Mouse (Mus musculus) T-cell, adult 2 months (primary cell): ENCODE measurements around the gene Smim4.

ENCODE experiments used
- DNase-seq: peaks from one replicate; pipeline ENCODE4 v3.0.0; 2022; ENCODE audit warnings: low spot score

The Smim4 gene

GRCm38 (mm10) chr14:31125106-31126075 lies 3.4 kb downstream of the Smim4 start:
- DNase-seq: no peak

- DNase-seq: no peak
These were observed 13.2 kb downstream of the Smim4 start for GRCm38 (mm10) chr14:31115522-31115921.

GRCm38 (mm10) chr14:31114011-31114410 lies 14.7 kb downstream of the Smim4 start:
- no peak for DNase-seq

DNA sequence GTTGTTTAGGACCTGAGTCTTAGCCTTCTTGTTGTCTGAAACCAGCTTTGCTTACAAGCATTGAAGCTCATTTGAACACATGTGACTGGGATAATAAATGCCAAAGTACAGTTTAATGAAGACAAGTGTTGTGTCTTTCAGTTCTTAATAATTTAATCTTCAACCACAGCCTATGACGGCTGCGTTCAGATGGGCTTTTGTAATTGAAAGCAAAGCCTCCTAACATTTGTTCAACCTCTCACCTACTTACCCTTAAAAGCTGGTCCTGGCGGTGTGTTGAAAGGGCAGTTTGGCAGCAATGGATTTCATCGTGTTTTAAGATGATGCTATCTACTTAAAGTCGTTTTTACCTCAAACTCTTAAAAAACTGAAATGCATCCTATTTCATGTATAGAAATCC lies 16.6 kb downstream of the Smim4 start:
- DNase-seq: no peak

- DNase-seq: no peak
These were observed 18.1 kb downstream of the Smim4 start for GRCm38 (mm10) chr14:31110613-31111012.

GRCm38 (mm10) chr14:31105156-31105555 lies 23.6 kb downstream of the Smim4 start:
- DNase-seq: no peak

DNA sequence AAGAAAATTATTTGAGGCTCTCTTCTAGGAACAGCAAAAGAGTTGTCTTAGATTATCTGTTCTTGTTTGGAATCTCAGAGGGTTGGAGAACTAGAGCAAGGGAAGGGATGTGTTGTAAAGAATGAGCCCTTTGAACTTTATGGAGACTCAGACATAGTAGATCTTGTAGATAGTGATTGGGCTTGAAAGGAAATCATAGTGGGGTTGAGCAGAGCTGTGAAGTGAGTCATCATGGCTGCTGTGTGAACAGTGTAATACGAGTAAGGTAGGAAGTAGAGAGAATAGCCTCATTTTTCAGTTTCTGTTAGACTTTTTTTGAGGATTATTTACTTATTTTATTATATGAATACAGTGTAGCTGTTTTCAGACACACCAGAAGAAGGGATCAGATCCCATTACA lies 38.8 kb downstream of the Smim4 start:
- DNase-seq: no peak

GRCm38 (mm10) chr14:31088515-31088914 lies 40.2 kb downstream of the Smim4 start:
- no peak for DNase-seq

DNA sequence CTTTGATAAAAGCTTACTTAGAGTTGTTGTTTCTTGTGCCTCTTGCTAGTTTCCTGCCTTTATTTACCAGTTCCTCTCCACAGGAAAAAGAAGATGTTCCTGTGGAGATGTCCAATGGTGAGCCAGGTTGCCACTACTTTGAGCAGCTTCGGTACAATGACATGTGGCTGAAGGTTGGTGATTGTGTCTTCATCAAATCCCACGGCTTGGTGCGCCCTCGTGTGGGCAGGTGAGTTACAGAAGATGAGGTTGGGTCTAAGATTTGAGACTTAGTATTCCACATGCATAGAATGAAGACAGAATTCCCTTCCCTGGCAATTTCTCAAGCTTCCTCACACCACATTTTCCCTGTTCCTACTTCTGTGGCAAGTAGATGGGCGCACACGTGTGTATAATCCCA lies 41.3 kb downstream of the Smim4 start:
- no peak for DNase-seq

DNA sequence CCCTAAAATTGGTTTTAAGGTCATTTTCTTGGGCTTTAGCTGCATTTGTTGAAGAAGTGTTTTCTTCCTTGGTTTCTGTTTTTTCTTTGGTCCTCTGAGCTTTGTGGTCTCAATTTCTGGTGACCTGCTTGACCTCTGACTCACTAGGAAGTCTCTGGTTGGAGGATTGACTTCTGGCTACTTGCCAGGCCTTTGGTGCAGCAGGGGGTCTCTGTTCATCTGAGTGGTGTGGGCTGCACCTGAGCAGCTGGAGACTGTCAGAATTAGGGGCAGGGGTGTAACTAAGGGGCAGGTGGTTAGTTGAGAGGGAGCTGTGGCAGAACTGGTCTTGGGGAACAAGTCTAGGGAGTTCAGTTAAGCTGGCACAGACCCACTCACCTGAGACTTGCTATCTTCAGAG lies 47.6 kb downstream of the Smim4 start:
- no peak for DNase-seq

DNA sequence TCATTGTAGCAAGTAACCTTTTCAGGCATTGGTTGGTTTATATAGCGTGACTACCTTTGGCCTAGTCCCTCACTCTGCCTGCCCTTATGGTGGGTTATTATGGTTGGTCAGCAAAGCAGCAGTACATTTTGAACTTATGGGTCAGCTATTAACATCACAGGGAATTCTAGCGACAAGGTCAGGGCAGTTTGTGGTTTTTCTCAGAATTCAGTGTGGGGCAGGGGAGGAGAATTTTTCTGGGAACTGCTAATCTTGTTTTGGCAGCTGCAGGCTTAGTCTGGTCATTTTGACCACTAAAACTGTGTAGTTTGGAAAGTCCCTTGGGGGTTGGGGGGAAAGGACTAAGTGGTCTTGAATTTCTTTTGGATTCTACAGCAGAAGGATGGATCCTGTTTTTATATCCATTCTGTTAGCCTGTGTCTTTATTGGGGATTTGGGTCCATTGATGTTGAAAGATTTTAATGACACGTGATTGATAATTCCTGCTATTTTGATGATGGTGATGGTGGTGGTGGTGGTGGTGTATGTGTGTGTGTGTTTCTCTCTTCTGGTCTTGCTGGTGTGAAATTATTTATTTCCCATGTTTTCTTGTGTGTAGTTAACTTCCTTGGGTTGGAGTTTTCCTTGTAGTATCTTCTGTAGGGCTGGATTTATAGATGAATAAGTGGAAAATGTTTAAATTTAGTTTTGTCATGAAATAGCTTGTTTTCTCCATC lies 49.3 kb downstream of the Smim4 start:
- no peak for DNase-seq

DNA sequence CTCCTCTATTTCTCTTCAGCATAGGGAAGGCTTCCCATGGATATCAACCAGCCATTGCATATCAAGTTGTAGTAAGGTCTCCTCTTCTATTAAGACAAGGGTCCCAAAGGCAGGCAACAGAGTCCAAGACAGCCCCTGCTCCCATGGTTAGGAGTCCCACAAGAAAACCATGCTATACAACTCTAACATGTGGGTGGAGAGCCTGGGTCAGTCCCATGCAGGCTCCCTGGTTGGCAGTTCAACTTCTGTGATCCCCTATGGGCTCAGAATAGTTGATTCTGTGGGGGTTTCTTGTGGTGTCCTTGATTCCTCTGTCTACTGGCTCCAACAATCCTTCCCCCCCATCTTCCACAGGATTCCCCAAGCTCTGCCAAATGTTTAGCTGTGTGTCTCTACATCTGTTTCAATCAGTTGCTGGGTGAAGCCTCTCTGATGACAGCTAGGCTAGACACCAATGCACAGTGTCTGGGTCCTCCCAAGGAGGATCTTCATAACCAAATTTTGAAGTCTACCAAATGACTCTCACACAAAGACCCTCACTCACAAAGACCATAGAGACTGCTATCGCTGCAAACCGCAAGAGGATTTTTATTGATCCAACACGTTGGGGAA lies 50.1 kb downstream of the Smim4 start:
- no peak for DNase-seq

DNA sequence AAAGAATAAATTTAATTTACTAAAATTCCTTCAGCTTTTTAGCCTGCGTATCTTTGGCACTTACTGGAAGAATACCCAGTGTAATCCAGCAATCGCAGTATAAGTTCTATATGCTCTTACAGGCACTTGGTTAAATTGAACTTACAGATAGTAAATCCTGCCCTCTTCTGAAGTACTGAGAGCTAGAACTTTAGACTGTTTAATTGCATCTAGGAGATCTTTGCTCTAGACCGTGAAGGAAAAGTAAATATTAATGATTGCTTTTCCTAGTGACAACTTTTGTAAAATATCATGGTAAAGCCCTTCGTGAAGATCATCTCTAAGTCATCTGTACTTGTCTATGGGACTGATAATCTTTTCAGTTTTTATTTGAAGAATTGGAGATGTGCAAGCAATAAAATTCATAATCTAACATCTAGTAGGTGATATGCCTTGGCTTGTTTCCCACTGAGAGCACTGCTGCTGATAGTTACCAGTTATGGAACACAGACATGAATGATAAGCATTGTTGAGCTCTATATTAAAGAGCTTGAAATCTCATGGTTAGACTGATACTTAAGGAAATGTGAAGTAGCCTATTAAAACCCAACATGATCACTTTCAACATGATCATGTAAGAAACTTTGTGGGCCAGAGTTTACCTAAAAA lies 59.5 kb downstream of the Smim4 start:
- no peak for DNase-seq

DNA sequence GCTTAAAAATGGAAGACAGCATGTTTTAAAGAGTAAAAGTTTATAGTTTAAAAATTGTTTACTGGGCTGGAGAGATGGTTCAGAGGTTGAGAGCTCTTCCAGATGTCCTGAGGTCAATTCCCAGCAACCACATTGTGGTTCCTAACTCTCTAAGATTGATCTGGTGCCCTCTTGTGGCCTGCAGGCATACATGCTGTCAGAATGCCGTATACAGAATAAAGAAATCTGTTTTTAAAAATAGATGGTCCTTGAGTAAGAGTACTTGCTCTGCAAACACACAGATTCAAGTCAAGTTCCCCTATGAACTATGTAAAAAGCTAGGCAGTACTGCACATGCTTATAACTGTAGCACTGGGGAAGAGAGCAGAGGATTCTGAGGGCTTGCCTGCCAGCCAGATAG lies 66.5 kb downstream of the Smim4 start:
- DNase-seq: no peak

GRCm38 (mm10) chr14:31045817-31046216 lies 82.9 kb downstream of the Smim4 start:
- DNase-seq: no peak

GRCm38 (mm10) chr14:31045296-31045695 lies 83.5 kb downstream of the Smim4 start:
- no peak for DNase-seq
